Mouse (Mus musculus) testis, adult 2 months (tissue): Measurements from ENCODE around the gene Slc1a3. TPM values are rescaled to one million over a fixed set of nuclear protein-coding genes. Genes with fewer than 3 reads are reported as not detected.

Experiments
- H3K27ac ChIP-seq: fragments of 200-500 bp; 2 replicates; pipeline ENCODE4 v1.5.1; 2012; ENCODE audit warnings: low read depth, low read length; ENCODE audit not compliant: control insufficient read depth, insufficient read depth
- H3K27me3 ChIP-seq: fragments of 200-500 bp; 2 replicates; pipeline ENCODE4 v1.6.1; 2012; ENCODE audit warnings: mild to moderate bottlenecking, low read length, moderate library complexity; ENCODE audit not compliant: control insufficient read depth, insufficient read depth
- H3K36me3 ChIP-seq: fragments of 200-500 bp; 2 replicates; pipeline ENCODE4 v1.6.1; 2012; ENCODE audit warnings: mild to moderate bottlenecking, low read length; ENCODE audit not compliant: control insufficient read depth, insufficient read depth
- H3K4me1 ChIP-seq: fragments of 200-500 bp; 2 replicates; pipeline ENCODE4 v1.6.1; 2012; ENCODE audit warnings: low read length; ENCODE audit not compliant: control insufficient read depth, insufficient read depth
- H3K4me3 ChIP-seq: fragments of 200-500 bp; 2 replicates; pipeline ENCODE4 v1.5.1; 2012; ENCODE audit warnings: low read depth, mild to moderate bottlenecking, low read length, moderate library complexity, mixed read lengths; ENCODE audit not compliant: control insufficient read depth
- CTCF ChIP-seq: fragments of 200-500 bp; IDR thresholded peaks from 2 replicates; pipeline ENCODE4 v1.5.1; 2012; ENCODE audit warnings: low read depth, mild to moderate bottlenecking, inconsistent platforms, low read length, moderate library complexity; ENCODE audit not compliant: control insufficient read depth, insufficient read depth, insufficient replicate concordance
- POLR2A ChIP-seq: fragments of 200-500 bp; IDR thresholded peaks from 2 replicates; pipeline ENCODE4 v1.6.1; 2012; ENCODE audit warnings: low read depth, mild to moderate bottlenecking, inconsistent platforms, low read length, moderate library complexity; ENCODE audit not compliant: control insufficient read depth
- polyA plus RNA-seq: library from polyadenylated mRNA; depleted of rRNA; stranded (reverse); fragments of >200 nt; gene quantifications from 2 replicates; pipeline ENCODE4 v1.2.3, GENCODE M21; 2012; rRNA removed

Gene Slc1a3
- 1.3 and 2.0 TPM in 2 replicates for polyA plus RNA-seq

GRCm38 (mm10) chr15:8710146-8711006 is at the start of gene Slc1a3:
Slc1a3 (minus strand) TSS chr15:8710764.
- TF ChIP-seq POLR2A (no peak), CTCF (no peak)
- Histone ChIP-seq H3K4me1 (peaks cover 8% of the 10 kb centered on the region), H3K36me3 (no peaks in the 10 kb centered on the region), H3K4me3 (peak within 1 kb of the TSS; percentile 76), H3K27ac (no peak within 1 kb of the TSS), H3K27me3 (no peaks in the 10 kb centered on the region; the same call in 1 of the 2 replicates)

- no peaks in the 10 kb centered on the region for H3K4me1 ChIP-seq
- no peak overlapping the region for H3K27ac ChIP-seq
- no peak overlapping the region for H3K4me3 ChIP-seq
- H3K27me3 ChIP-seq, result no peaks in the 10 kb centered on the region
- H3K36me3 ChIP-seq, result no peaks in the 10 kb centered on the region
- TF ChIP-seq POLR2A, result no peak
- no peak for TF ChIP-seq CTCF
These were observed 48.5 kb upstream of the Slc1a3 start for GRCm38 (mm10) chr15:8759026-8759425.

GRCm38 (mm10) chr15:8756441-8756840 is 45.9 kb upstream of the Slc1a3 start:
- Histone ChIP-seq H3K4me3 (no peak overlapping the region), H3K27me3 (no peaks in the 10 kb centered on the region), H3K27ac (no peak overlapping the region), H3K36me3 (no peaks in the 10 kb centered on the region), H3K4me1 (no peaks in the 10 kb centered on the region)
- TF ChIP-seq CTCF (no peak), POLR2A (no peak)

GRCm38 (mm10) chr15:8749762-8750161 is 39.2 kb upstream of the Slc1a3 start:
- no peaks in the 10 kb centered on the region for H3K36me3 ChIP-seq
- no peaks in the 10 kb centered on the region for H3K27me3 ChIP-seq
- H3K4me3 ChIP-seq, result no peak overlapping the region
- no peaks in the 10 kb centered on the region for H3K4me1 ChIP-seq
- TF ChIP-seq CTCF, result no peak
- no peak for TF ChIP-seq POLR2A
- H3K27ac ChIP-seq, result no peak overlapping the region

GRCm38 (mm10) chr15:8748771-8749170 is 38.2 kb upstream of the Slc1a3 start:
- Histone ChIP-seq H3K4me1 (no peaks in the 10 kb centered on the region), H3K36me3 (no peaks in the 10 kb centered on the region), H3K27me3 (no peaks in the 10 kb centered on the region), H3K27ac (no peak overlapping the region), H3K4me3 (no peak overlapping the region)
- TF ChIP-seq POLR2A (no peak), CTCF (no peak)

GRCm38 (mm10) chr15:8741593-8741992 is 31.0 kb upstream of the Slc1a3 start:
- TF ChIP-seq POLR2A (no peak), CTCF (no peak)
- Histone ChIP-seq H3K27ac (no peak overlapping the region), H3K27me3 (no peaks in the 10 kb centered on the region), H3K36me3 (no peaks in the 10 kb centered on the region), H3K4me3 (no peak overlapping the region), H3K4me1 (no peaks in the 10 kb centered on the region)

GRCm38 (mm10) chr15:8740724-8741123 is 30.2 kb upstream of the Slc1a3 start:
- H3K4me1 ChIP-seq, result no peaks in the 10 kb centered on the region
- no peak overlapping the region for H3K27ac ChIP-seq
- no peak overlapping the region for H3K4me3 ChIP-seq
- H3K27me3 ChIP-seq, result no peaks in the 10 kb centered on the region
- TF ChIP-seq CTCF (no peak), POLR2A (no peak)
- no peaks in the 10 kb centered on the region for H3K36me3 ChIP-seq
